Mouse (Mus musculus) lung, postnatal 25 days (tissue): ENCODE data around the gene Mybbp1a.
"Not testable (repeated sequence)": the region's sequence is repeated elsewhere in the genome, so short reads cannot be mapped to it uniquely, and the experiment has no call there.

Source experiments
- DNase-seq: peaks from one replicate; pipeline ENCODE4 v3.0.0; 2022; ENCODE audit warnings: low spot score

Gene Mybbp1a

GRCm38 (mm10) chr11:72413016-72413415 lies 28.1 kb upstream of the Mybbp1a start:
- DNase-seq, result peak; percentile 79

DNA sequence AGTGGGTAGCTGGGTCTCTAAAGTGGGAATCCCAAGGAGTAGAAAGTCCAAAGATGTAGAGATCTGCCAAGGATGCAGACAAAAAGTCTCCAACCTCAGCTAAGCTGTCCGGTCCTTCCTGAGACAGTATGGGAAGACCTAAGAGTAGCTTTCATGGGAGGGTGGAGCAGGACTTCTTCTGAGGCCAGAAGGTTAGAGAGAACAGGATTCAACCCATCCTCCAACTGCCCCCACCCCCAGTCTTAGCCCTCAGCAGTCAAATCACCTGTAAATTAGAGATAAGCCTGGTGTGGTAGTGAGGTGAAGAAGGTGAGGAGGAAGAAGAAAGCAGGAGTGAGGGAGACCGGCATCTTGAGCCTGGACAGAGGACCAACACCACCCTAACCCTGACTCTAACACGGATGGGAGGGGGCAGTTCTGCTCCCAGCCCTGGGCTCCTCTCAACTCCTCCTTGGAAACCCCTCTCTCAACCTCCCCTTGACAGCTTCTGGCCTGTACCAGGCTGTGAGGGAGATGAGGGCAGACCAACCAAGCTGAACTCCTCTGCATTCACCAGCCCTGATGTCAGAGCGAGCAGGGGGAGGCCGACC lies 27.5 kb upstream of the Mybbp1a start:
- DNase-seq, result no peak

- DNase-seq, result no peak
Observed at GRCm38 (mm10) chr11:72415155-72415554, 26.0 kb upstream of the Mybbp1a start.

DNA sequence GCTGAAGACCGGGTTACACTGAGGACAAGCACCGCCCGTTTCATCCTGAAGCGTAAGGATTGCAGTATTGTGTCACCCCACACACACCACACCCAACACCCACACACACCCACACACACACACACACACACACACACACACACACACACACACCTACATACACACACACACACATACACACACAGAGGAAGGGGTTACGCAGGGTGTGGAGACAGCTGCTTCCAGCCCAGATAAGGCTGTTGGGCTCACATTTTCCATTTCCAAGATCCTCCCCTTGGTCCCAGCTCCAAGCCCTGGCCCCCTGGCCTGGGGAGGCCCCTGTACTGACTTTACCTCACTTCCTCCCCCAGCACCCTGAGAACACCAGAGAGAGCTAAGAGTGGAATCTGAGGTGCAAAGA lies 24.5 kb upstream of the Mybbp1a start:
- no peak for DNase-seq

GRCm38 (mm10) chr11:72417376-72417775 lies 23.8 kb upstream of the Mybbp1a start:
- no peak for DNase-seq

DNA sequence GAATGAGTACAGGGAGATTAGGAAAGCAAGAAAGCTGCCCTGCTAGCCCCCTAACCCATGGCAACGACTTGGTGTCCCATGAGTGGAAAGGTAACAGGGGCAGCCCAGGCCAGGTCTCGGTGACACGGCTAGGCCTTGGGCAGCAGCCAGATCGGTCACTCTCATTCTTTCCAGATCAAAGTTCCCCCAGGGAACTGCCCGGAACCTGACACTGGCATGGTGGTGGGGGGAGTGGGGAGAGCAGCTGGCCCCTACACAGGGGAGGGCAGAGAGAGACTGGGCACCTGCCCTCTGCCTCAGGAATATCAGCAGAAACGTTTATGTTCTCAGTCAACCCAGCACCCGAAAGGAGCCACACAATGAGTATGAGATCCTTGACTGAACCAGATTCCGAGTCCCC lies 22.9 kb upstream of the Mybbp1a start:
- DNase-seq, result no peak

DNA sequence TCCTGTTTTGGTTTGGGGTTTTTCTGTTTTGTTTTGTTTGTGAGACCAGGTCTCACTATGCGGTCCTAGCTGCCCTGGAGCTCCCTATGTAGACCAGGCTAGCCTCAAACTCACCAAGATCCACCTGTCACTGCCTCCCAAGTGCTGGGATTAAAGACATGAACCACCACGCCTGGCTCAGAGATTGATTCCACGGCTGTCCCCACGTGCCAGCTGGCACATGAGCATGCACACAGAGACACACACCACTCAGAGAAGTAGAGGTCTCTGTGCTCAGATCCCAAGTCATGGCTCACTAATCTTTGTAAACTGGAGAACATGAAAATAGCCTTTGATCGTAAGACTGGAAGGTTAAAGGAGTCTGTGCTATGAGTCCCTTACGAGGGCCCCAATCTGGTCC lies 22.1 kb upstream of the Mybbp1a start:
- no peak for DNase-seq

GRCm38 (mm10) chr11:72420460-72421122 lies 20.6 kb upstream of the Mybbp1a start:
- no peak for DNase-seq

GRCm38 (mm10) chr11:72421518-72422278 lies 19.5 kb upstream of the Mybbp1a start:
- no peak for DNase-seq

DNA sequence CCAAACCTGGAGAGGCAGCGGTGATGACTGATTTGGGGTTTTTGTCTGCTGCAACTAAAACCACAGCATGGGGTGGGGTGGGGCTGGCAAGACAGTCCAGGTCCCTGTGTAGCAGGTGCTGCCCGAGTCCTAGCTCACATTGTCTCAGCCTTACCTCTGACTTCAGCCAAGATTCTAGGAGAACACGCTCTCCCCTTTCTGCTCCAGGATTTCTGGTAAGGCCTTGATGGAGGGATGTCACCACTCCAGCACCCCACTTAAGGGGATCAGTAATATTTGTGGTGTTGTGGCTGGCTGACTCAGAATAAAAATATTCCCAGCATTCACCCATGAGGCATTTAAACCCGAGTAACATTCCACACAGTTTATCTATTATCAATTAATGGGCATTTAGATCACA lies 17.5 kb upstream of the Mybbp1a start:
- DNase-seq, result no peak

DNA sequence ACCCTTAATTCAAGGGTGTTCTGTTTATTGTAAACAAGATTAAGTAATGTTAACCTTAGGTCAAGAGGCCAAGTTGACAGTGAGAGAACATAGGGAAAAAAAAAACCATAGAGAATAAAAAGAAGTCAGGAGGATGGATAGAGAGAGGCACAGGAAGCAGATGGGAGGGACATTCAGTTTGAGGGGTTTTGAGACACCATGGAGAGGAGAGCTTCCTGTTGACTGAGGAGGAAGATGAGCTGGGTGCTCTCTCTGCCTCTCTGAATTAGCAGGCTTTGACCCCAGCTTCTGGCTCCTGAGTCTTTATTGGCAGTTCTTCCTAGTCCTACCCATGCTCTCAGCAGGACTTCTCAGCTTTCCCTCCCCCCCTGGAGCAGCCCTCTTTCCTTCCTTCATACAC lies 16.0 kb upstream of the Mybbp1a start:
- no peak for DNase-seq

GRCm38 (mm10) chr11:72426884-72427283 lies 14.3 kb upstream of the Mybbp1a start:
- no peak for DNase-seq

- DNase-seq, result peak; percentile 91
Observed at GRCm38 (mm10) chr11:72428694-72429093, 12.5 kb upstream of the Mybbp1a start.

DNA sequence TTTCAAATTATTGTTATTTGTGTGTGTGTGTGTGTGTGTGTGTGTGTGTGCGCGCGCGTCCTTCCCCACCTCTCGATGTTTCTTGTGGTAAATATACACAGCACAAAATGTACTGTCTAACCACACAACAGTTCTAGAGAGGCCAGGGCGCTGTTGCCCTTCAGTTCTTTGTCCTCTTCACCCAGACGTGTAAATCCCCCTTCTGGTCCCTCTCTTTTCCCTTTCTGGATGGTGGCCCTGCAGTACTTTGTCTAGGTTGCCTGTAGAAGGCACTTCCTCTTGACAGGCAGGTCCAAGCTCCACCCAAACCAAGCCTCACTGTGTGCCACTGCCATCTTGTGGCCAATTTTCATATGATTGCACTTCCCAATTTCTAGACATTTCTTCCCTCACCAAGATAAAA lies 11.9 kb upstream of the Mybbp1a start:
- peak; percentile 88 for DNase-seq

DNA sequence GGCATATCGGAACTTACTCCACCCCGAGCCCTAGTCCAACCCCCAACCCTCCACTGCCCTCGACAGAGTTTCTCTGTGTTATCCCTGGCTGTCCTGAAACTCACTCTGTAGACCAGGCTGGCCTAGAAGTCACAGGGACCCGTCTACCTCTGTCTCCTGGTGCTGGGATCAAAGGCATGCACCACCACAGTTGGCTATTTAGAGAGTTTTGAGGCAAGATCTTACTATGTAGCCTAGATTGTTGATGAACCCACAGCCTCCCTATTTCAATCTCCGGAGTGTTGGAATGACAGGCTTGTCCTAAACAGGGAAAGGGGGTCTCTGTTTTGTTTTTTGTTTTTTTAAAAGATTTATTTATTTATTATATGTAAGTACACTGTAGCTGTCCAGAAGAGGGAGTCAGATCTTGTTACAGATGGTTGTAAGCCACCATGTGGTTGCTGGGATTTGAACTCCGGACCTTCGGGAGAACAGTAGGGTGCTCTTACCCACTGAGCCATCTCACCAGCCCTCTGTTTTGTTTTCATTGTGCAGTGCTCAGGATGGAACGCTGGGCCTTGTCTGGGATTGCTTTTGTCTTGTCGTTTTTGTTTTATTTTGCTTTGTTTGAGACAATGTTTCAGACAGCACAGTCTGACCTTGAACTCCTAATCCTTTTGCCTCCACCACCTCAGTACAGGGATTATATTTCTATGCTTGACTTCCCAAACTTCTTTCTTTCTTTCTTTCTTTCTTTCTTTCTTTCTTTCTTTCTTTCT lies 10.7 kb upstream of the Mybbp1a start:
- not testable (repeated sequence) for DNase-seq

DNA sequence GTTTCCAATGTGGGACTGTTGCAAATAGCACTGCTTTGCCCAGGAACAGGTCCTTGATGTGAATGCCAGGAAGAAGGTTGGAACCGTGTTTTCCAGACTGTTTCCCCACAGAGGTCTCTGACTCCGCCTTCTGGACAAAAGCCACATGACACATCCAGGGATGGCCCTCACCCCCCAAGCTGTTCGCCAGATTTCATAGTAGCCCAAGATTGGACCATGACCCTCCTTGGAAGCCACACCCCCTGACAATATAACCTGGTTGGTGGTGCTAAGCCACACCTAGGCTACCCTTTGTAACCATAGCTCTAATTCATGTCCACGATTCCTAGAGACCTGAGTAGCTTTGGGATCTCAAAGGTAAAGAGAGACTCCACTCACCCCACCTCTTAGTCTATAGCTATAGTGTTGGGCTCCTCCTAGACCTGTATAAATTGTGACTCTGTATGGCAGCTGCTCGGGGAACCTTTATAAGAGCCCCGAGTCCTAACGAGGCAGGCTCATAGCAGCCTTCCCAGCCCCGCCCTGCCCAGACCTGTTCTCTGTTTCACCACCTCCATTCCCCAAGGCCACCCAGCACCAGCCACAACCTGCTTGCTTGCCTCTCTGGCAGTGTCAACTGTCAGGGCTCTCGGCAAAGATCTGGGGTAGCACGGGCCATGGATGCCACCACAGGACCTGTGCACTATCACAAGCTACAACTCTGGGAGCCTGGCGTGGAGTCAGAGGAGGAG lies 6.0 kb upstream of the Mybbp1a start, which contains the start of gene Ggt6:
Ggt6 (plus strand) TSS at position 564 of the 731 bp plus-strand sequence.
- DNase-seq, result no peak

- DNase-seq, result no peak
Observed at GRCm38 (mm10) chr11:72435694-72436045, 5.5 kb upstream of the Mybbp1a start.

GRCm38 (mm10) chr11:72436271-72436670 lies 4.9 kb upstream of the Mybbp1a start:
- DNase-seq, result no peak

GRCm38 (mm10) chr11:72436756-72437650 lies 4.2 kb upstream of the Mybbp1a start:
- DNase-seq, result no peak

- no peak for DNase-seq
Observed at GRCm38 (mm10) chr11:72438411-72438810, 2.7 kb upstream of the Mybbp1a start.

DNA sequence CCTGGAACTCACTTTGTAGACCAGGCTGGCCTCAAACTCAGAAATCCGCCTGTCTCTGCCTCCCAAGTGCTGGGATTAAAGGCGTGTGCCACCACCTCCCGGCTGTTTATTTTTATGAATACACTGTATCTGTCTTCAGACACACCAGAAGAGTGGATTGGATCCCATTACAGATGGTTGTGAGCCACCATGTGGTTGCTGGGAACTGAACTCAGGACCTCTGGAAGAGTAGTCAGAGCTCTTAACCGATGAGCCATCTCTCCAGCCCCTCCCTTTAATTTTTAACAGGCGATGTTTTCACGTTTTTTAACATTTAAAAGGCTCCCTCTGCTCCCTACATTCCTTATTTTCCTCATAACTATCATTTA lies 574 bp upstream of the Mybbp1a start:
- not testable (repeated sequence) for DNase-seq
